Mouse (Mus musculus) heart, embryonic 14.5 days (tissue): ENCODE data around the gene Ifit1. TPM values are rescaled to one million over a fixed set of nuclear protein-coding genes. Genes with fewer than 3 reads are reported as not detected.
"Not testable (repeated sequence)": the region's sequence is repeated elsewhere in the genome, so short reads cannot be mapped to it uniquely, and the experiment has no call there.

ENCODE experiments used
- ATAC-seq: fragments of 200-750 bp; cut with Nextera tagmentation; 2 replicates; pipeline ENCODE4 v1.8.0; 2017; ENCODE audit warnings: low read depth, moderate TSS enrichment; ENCODE audit not compliant: insufficient number of reproducible peaks, insufficient read depth, low FRiP score
- H3K27ac ChIP-seq, 2 experiments: fragments of 200-500 bp in 1 of 2; fragments of 300-500 bp in 1 of 2; sonication (generic) in 1 of 2; replicated peaks in 1 of 2; 2 replicates each; pipeline ENCODE4 v1.5.1; 2012 to 2014; ENCODE audit warnings: low read depth in 2 of 2, low read length in 2 of 2, control low read depth in 1 of 2, mild to moderate bottlenecking in 1 of 2, mixed read lengths in 1 of 2; ENCODE audit not compliant: control insufficient read depth in 1 of 2, insufficient read depth in 1 of 2
- H3K27me3 ChIP-seq: fragments of 300-500 bp; sonication (generic); 2 replicates; pipeline ENCODE4 v1.6.1; 2014; ENCODE audit warnings: mild to moderate bottlenecking, low read length, control low read depth; ENCODE audit not compliant: control insufficient read depth, insufficient read depth
- H3K36me3 ChIP-seq: fragments of 300-500 bp; sonication (generic); 2 replicates; pipeline ENCODE4 v1.6.1; 2014; ENCODE audit warnings: mild to moderate bottlenecking, control low read depth, low read length, mixed read lengths; ENCODE audit not compliant: control insufficient read depth, insufficient read depth
- H3K4me1 ChIP-seq, 2 experiments: fragments of 200-500 bp in 1 of 2; fragments of 300-500 bp in 1 of 2; sonication (generic) in 1 of 2; 2 replicates each; pipeline ENCODE4 v1.6.1; 2012 to 2014; ENCODE audit warnings: low read length in 2 of 2, control low read depth in 1 of 2, mixed read lengths in 1 of 2; ENCODE audit not compliant: control insufficient read depth in 2 of 2, insufficient read depth in 2 of 2
- H3K4me2 ChIP-seq: fragments of 300-500 bp; sonication (generic); 2 replicates; pipeline ENCODE4 v1.6.1; 2014; ENCODE audit warnings: mild to moderate bottlenecking, low read length
- H3K4me3 ChIP-seq, 2 experiments: fragments of 200-500 bp in 1 of 2; fragments of 300-500 bp in 1 of 2; sonication (generic) in 1 of 2; 2 replicates each; pipeline ENCODE4 v1.5.1; 2012 to 2014; ENCODE audit warnings: low read length in 2 of 2, mild to moderate bottlenecking in 2 of 2, control low read depth in 1 of 2, low read depth in 1 of 2, moderate library complexity in 1 of 2; ENCODE audit not compliant: control insufficient read depth in 1 of 2, insufficient read depth in 1 of 2
- H3K9ac ChIP-seq: fragments of 300-500 bp; sonication (generic); 2 replicates; pipeline ENCODE4 v1.6.1; 2014; ENCODE audit warnings: mild to moderate bottlenecking, low read length
- H3K9me3 ChIP-seq: fragments of 300-500 bp; sonication (generic); 2 replicates; pipeline ENCODE4 v1.6.1; 2016; ENCODE audit warnings: low read length, control low read depth; ENCODE audit not compliant: control insufficient read depth
- WGBS: fragments of 180-500 bp; shearing (Covaris S2); extraction: QIAGEN DNeasy Blood & Tissue Kit; methylation state at CpG from one replicate; pipeline ENCODE4 v1.1.7; 2014; 5-methylcytosine and 5-hydroxymethylcytosine counted together
- polyA plus RNA-seq: library from polyadenylated mRNA; unstranded; fragments of >200 nt; fragmentation: Nextera tagmentation; extraction: Ambion mirVana; gene quantifications from 2 replicates; pipeline ENCODE4 v1.2.1, GENCODE M21; 2014

The Ifit1 gene
- polyA plus RNA-seq, result 0.43 and 1.1 TPM in 2 replicates

DNA sequence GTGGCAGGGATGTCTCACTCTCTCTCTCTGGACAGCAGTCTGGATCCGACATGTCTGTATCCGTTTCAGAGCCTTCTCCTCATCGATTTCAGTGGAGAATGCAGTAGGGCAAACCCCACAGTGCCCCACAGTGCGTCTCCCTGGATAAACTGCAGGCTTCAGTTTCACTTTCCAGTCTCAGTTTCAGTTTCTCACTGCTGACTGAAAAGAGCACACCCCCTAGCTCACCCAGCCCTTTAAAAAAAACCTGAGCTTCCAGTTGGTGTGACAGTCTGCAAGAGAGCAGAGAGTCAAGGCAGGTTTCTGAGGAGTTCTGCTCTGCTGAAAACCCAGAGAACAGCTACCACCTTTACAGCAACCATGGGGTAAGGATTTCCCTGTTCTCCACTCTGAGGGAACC lies at the start of gene Ifit1, which contains the start of gene Ifit1bl2:
Gene Ifit1 (plus strand): TSS at position 249 of the 400 bp plus-strand sequence.
Gene Ifit1bl2 (minus strand): TSS at position 121 of the 400 bp plus-strand sequence.
- H3K4me2 ChIP-seq, result peak within 1 kb of the TSS; percentile 41
- no peaks in the 10 kb centered on the region for H3K36me3 ChIP-seq
- no peak within 1 kb of the TSS for H3K4me3 ChIP-seq
- H3K27ac ChIP-seq, result no peak within 1 kb of the TSS
- WGBS, result 24% methylated on average over 4 of the region's 4 CpGs
- H3K9ac ChIP-seq, result 0 out of 2 replicates have a peak within 1 kb of the TSS, but pooled peaks have one; percentile 13
- no peaks in the 10 kb centered on the region for H3K4me1 ChIP-seq
- H3K27me3 ChIP-seq, result no peaks in the 10 kb centered on the region
- no peaks in the 10 kb centered on the region for H3K9me3 ChIP-seq
- ATAC-seq, result no peak

DNA sequence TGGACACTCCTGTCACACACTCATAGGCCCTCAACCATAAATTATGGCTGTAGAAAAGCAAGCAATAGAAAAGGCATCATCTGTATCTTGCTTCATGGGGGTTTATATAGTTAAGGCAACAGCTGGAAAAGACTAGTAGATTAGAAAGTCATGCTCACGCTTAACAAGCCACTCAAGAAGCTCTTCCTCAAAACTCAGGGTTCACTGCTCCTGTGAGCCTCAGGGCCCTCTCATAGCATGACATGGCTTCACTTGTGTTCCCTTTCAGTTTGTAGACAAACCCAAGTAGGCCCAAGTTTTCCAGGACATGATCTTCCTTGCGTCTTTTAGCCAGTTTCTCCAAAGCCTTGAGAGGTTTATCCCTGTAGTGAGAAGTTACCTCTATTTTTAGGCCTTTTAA lies 47.2 kb upstream of the Ifit1 start:
- no peak overlapping the region for H3K4me2 ChIP-seq
- H3K9me3 ChIP-seq, result no peaks in the 10 kb centered on the region
- H3K27ac ChIP-seq, result no peak overlapping the region
- no peaks in the 10 kb centered on the region for H3K36me3 ChIP-seq
- no peak overlapping the region for H3K4me3 ChIP-seq
- no peak for ATAC-seq
- no peaks in the 10 kb centered on the region for H3K27me3 ChIP-seq
- peaks cover 4 to 10% of the 10 kb centered on the region in 2 experiments; a peak in 2 of 4 replicates for H3K4me1 ChIP-seq
- WGBS, result 88% methylated on average over 2 of the region's 2 CpGs
- no peak overlapping the region for H3K9ac ChIP-seq

DNA sequence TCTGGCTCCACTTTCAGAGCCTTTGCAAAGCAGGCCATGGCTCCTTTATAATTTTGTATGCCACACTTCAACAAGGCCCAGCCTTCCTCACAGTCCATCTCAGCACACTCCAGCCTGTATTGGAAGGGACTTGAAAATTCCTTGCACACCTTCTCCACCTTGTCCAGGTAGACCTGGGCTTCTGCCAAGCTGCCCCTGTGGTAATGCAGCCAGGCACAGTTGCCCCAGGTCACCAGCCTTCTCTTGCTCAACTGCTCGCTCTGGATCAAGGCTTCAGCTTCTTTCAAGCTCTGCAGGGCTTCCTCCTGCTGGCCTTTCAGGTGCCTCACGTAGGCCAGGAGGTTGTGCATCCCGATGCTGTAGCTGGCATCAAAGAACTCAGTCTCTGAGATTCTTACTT lies 46.1 kb upstream of the Ifit1 start:
- H3K36me3 ChIP-seq, H3K27ac ChIP-seq, ATAC-seq, H3K9ac ChIP-seq, H3K9me3 ChIP-seq, H3K27me3 ChIP-seq, H3K4me3 ChIP-seq, H3K4me2 ChIP-seq: not testable (repeated sequence)
- WGBS, result 80% methylated on average over 3 of the region's 3 CpGs
- peaks cover 5 to 12% of the 10 kb centered on the region in 2 experiments; a peak in 2 of 4 replicates for H3K4me1 ChIP-seq

DNA sequence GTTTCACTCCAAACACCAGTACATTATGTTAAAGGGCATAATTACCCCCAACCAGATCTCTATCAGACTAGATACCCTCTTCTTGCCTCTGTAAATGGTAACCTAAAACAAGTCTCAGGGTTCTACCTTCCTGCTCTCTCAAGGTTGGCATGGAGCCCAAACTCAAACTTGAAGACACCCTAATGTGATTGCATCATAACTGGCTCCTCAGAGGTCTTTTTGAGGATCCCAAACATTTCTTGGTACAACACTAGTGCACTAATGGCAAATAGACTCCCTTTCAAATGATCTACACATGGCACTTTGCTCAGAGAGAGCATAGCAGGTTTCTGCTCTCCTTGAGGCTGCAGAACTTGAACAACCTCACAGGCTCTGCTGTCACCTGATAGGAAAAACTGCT lies 43.9 kb upstream of the Ifit1 start:
- Histone ChIP-seq H3K27ac (no peak overlapping the region), H3K36me3 (no peaks in the 10 kb centered on the region), H3K9me3 (no peaks in the 10 kb centered on the region), H3K4me2 (no peak overlapping the region), H3K4me1 (peaks cover 5 to 12% of the 10 kb centered on the region in 2 experiments; a peak in 2 of 4 replicates), H3K4me3 (no peak overlapping the region), H3K27me3 (no peaks in the 10 kb centered on the region), H3K9ac (no peak overlapping the region)
- no peak for ATAC-seq

DNA sequence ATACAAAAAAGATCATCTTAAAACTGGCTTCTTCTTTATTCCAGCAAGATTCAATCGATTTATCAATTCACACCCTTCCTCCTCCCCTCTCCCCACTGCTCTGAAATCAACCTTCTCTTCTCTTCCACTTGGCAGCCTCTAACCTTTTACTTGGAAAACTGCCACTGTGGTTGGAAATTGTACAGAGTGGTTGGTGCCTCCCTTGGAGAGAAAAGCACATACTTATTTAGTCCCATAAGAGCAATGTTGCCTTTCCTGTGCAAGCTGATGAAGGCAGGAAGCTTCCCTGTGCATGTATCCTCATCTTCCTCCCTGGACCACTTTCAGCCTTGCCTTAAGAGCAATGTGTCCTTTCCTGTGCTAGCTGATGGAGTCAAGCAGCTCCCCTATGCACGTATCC lies 42.3 kb upstream of the Ifit1 start:
- H3K4me2 ChIP-seq, result no peak overlapping the region
- H3K27me3 ChIP-seq, result no peaks in the 10 kb centered on the region
- peaks cover 5 to 12% of the 10 kb centered on the region in 2 experiments; a peak in 2 of 4 replicates for H3K4me1 ChIP-seq
- H3K9ac ChIP-seq, result no peak overlapping the region
- ATAC-seq, result peak; percentile 19; the same call in 1 of the 2 replicates
- H3K4me3 ChIP-seq, result no peak overlapping the region
- no peak overlapping the region for H3K27ac ChIP-seq
- H3K36me3 ChIP-seq, result no peaks in the 10 kb centered on the region
- WGBS, result 64% methylated on average over 2 of the region's 2 CpGs
- no peaks in the 10 kb centered on the region for H3K9me3 ChIP-seq

DNA sequence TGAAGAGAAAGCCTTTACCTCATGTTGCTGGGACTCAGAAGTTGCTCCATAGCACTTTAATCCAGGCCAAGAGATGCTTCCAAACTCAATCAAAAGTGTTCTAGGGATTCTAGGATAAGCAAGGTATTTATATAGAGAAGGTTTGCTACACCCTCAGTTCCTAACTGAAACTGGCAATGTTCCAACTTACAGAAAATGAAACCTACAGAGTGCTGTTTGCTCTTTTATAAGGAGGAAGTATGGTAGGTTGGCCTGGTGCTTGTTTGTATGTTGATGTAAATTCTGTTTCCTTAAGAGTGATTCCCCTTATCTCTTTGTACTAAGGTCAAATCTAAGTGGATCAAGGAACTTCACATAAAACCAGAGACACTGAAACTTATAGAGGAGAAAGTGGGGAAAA lies 41.4 kb upstream of the Ifit1 start:
- H3K4me2 ChIP-seq, H3K27me3 ChIP-seq, H3K27ac ChIP-seq, H3K9me3 ChIP-seq, H3K36me3 ChIP-seq, H3K9ac ChIP-seq, ATAC-seq, H3K4me3 ChIP-seq: not testable (repeated sequence)
- peaks cover 5 to 12% of the 10 kb centered on the region in 2 experiments; a peak in 2 of 4 replicates for H3K4me1 ChIP-seq

DNA sequence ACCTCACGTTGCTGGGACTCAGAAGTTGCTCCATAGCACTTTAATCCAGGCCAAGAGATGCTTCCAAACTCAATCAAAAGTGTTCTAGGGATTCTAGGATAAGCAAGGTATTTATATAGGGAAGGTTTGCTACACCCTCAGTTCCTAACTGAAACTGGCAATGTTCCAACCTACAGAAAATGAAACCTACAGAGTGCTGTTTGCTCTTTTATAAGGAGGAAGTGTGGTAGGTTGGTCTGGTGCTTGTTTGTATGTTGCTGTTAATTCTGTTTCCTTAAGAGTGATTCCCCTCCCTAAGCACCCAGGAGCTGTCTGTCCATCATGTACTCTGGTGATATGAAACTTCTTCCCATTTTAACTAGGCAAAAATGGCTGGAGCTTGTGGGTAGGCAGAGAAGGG lies 38.8 kb upstream of the Ifit1 start, which contains the start of gene Ifit1bl1:
Gene Ifit1bl1 (minus strand): TSS at position 69 of the 400 bp plus-strand sequence.
- H3K9ac ChIP-seq, H3K36me3 ChIP-seq, H3K9me3 ChIP-seq, H3K27ac ChIP-seq, ATAC-seq, H3K27me3 ChIP-seq, H3K4me3 ChIP-seq, H3K4me2 ChIP-seq: not testable (repeated sequence)
- H3K4me1 ChIP-seq, result peaks cover 5 to 11% of the 10 kb centered on the region in 2 experiments; a peak in 2 of 4 replicates
- WGBS, result 50% methylated on average over 1 of the region's 1 CpGs

DNA sequence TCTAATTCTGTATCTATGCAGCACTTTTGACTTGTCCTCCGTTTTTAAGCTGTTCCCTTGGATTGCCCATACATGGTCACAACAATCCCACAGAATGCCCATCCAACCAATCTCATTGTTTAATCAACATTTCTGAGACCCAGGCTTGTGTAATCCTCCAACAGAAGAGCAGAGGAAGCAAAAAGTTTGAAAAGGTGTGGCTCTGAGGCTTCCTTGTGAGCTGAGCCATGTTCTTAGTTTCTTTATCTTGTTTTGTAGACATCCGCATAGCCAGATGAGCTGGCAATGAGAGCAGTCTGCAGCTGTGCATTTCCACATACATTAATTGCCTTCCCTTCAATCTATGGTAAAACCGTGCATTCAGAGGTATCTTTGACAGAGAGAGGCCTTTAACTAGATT lies 35.2 kb upstream of the Ifit1 start:
- no peak for ATAC-seq
- no peaks in the 10 kb centered on the region for H3K4me1 ChIP-seq
- no peak overlapping the region for H3K4me3 ChIP-seq
- H3K36me3 ChIP-seq, result no peaks in the 10 kb centered on the region
- no peak overlapping the region for H3K9ac ChIP-seq
- 84% methylated on average over 3 of the region's 3 CpGs for WGBS
- no peaks in the 10 kb centered on the region for H3K9me3 ChIP-seq
- H3K27ac ChIP-seq, result no peak overlapping the region
- no peaks in the 10 kb centered on the region for H3K27me3 ChIP-seq
- H3K4me2 ChIP-seq, result no peak overlapping the region
